Mouse (Mus musculus): ENCODE results near the gene Strn3. TPM values are rescaled to one million over a fixed set of nuclear protein-coding genes. Genes with fewer than 3 reads are reported as not detected.

Strn3 gene
- polyA plus RNA-seq, 1 experiment: 31.3 TPM

- Histone ChIP-seq H3K27me3 (ENCODE audit: control insufficient read depth, insufficient read depth, insufficient read length) (no peaks in the 10 kb centered on the region), H3ac (ENCODE audit: control insufficient read depth, insufficient read length) (no peak overlapping the region)
These were observed 71.1 kb downstream of the Strn3 start for GRCm38 (mm10) chr12:51620572-51620971.

GRCm38 (mm10) chr12:51612361-51612760, 79.3 kb downstream of the Strn3 start:
- no peaks in the 10 kb centered on the region for H3K27me3 ChIP-seq (ENCODE audit: control insufficient read depth, insufficient read depth, insufficient read length)
- H3K36me3 ChIP-seq (ENCODE audit: control insufficient read depth, insufficient read depth): peaks cover 65% of the 10 kb centered on the region
- H3ac ChIP-seq (ENCODE audit: control insufficient read depth, insufficient read length): no peak overlapping the region
- no peak for TF ChIP-seq TCF12 (IDR thresholded peaks at IDR 0.05; ENCODE audit: insufficient read depth, poor library complexity, severe bottlenecking)
- no peaks in the 10 kb centered on the region for H3K79me2 ChIP-seq (ENCODE audit: control insufficient read depth, insufficient read depth)
- H3K4me3 ChIP-seq: no peak overlapping the region
- H3K4me2 ChIP-seq (ENCODE audit: low read depth): no peak overlapping the region

More at GRCm38 (mm10) chr12:51620572-51620971, 71.1 kb downstream of the Strn3 start:
- Histone ChIP-seq H3K4me2 (ENCODE audit: low read depth) (no peak overlapping the region), H3K36me3 (ENCODE audit: control insufficient read depth, insufficient read depth) (peaks cover 64% of the 10 kb centered on the region), H3K79me2 (ENCODE audit: control insufficient read depth, insufficient read depth) (peaks cover 8% of the 10 kb centered on the region), H3K4me3 (no peak overlapping the region)
- TF ChIP-seq REST (IDR thresholded peaks at IDR 0.05; ENCODE audit: insufficient read depth, insufficient read length) (no peak), CEBPB (IDR thresholded peaks at IDR 0.05; ENCODE audit: insufficient read depth, poor library complexity, severe bottlenecking) (no peak), TCF3 (IDR thresholded peaks at IDR 0.05; ENCODE audit: insufficient read length, low read depth) (no peak), SRF (IDR thresholded peaks at IDR 0.05; ENCODE audit: control insufficient read depth, insufficient read length, low read depth) (no peak), MYOD1 (IDR thresholded peaks at IDR 0.05; ENCODE audit: control insufficient read depth in 1 of 3, insufficient read length in 2 of 3, low read depth in 2 of 3) (no peak), POLR2AphosphoS2 (IDR thresholded peaks at IDR 0.05; ENCODE audit: insufficient read length, low read depth) (no peak), POLR2A (IDR thresholded peaks at IDR 0.05; ENCODE audit: insufficient read length, low read depth) (no peak), TCF12 (IDR thresholded peaks at IDR 0.05; ENCODE audit: insufficient read depth, poor library complexity, severe bottlenecking) (no peak), E2F4 (IDR thresholded peaks at IDR 0.05; ENCODE audit: insufficient read depth) (no peak), USF1 (IDR thresholded peaks at IDR 0.05; ENCODE audit: low read depth) (no peak), MYOG (IDR thresholded peaks at IDR 0.05; ENCODE audit: control insufficient read depth in 1 of 3, insufficient read depth in 1 of 3, insufficient read length in 2 of 3, low read depth in 2 of 3) (no peak), MAX (IDR thresholded peaks at IDR 0.05; ENCODE audit: low read depth) (no peak)

- peaks cover 45% of the 10 kb centered on the region for H3K36me3 ChIP-seq (ENCODE audit: control insufficient read depth, insufficient read depth)
- H3K4me3 ChIP-seq: no peak overlapping the region
- TF ChIP-seq TCF12 (IDR thresholded peaks at IDR 0.05; ENCODE audit: insufficient read depth, poor library complexity, severe bottlenecking) (no peak), MYOD1 (IDR thresholded peaks at IDR 0.05; ENCODE audit: control insufficient read depth in 1 of 3, insufficient read length in 2 of 3, low read depth in 2 of 3) (no peak), MAX (IDR thresholded peaks at IDR 0.05; ENCODE audit: low read depth) (no peak), SRF (IDR thresholded peaks at IDR 0.05; ENCODE audit: control insufficient read depth, insufficient read length, low read depth) (no peak), CEBPB (IDR thresholded peaks at IDR 0.05; ENCODE audit: insufficient read depth, poor library complexity, severe bottlenecking) (no peak), E2F4 (IDR thresholded peaks at IDR 0.05; ENCODE audit: insufficient read depth) (no peak), POLR2AphosphoS2 (IDR thresholded peaks at IDR 0.05; ENCODE audit: insufficient read length, low read depth) (no peak), USF1 (IDR thresholded peaks at IDR 0.05; ENCODE audit: low read depth) (no peak), TCF3 (IDR thresholded peaks at IDR 0.05; ENCODE audit: insufficient read length, low read depth) (no peak), REST (IDR thresholded peaks at IDR 0.05; ENCODE audit: insufficient read depth, insufficient read length) (no peak), POLR2A (IDR thresholded peaks at IDR 0.05; ENCODE audit: insufficient read length, low read depth) (no peak), MYOG (IDR thresholded peaks at IDR 0.05; ENCODE audit: control insufficient read depth in 1 of 3, insufficient read depth in 1 of 3, insufficient read length in 2 of 3, low read depth in 2 of 3) (no peak)
- no peaks in the 10 kb centered on the region for H3K79me2 ChIP-seq (ENCODE audit: control insufficient read depth, insufficient read depth)
- no peak overlapping the region for H3ac ChIP-seq (ENCODE audit: control insufficient read depth, insufficient read length)
- H3K4me2 ChIP-seq (ENCODE audit: low read depth): no peak overlapping the region
- no peaks in the 10 kb centered on the region for H3K27me3 ChIP-seq (ENCODE audit: control insufficient read depth, insufficient read depth, insufficient read length)
These were observed 85.6 kb downstream of the Strn3 start for GRCm38 (mm10) chr12:51606138-51606537.

GRCm38 (mm10) chr12:51603306-51603705, 88.4 kb downstream of the Strn3 start:
- peak; percentile 33 for TF ChIP-seq POLR2A (IDR thresholded peaks at IDR 0.05; ENCODE audit: insufficient read length, low read depth)
- no peak for TF ChIP-seq USF1 (IDR thresholded peaks at IDR 0.05; ENCODE audit: low read depth)
- TF ChIP-seq POLR2AphosphoS2 (IDR thresholded peaks at IDR 0.05; ENCODE audit: insufficient read length, low read depth): peak; percentile 74
- no peaks in the 10 kb centered on the region for H3K79me2 ChIP-seq (ENCODE audit: control insufficient read depth, insufficient read depth)
- no peaks in the 10 kb centered on the region for H3K27me3 ChIP-seq (ENCODE audit: control insufficient read depth, insufficient read depth, insufficient read length)
- H3K4me3 ChIP-seq: no peak overlapping the region
- no peak overlapping the region for H3ac ChIP-seq (ENCODE audit: control insufficient read depth, insufficient read length)
- H3K4me2 ChIP-seq (ENCODE audit: low read depth): no peak overlapping the region
- H3K36me3 ChIP-seq (ENCODE audit: control insufficient read depth, insufficient read depth): peaks cover 21% of the 10 kb centered on the region

- Histone ChIP-seq H3K4me3 (no peak overlapping the region), H3K27me3 (ENCODE audit: control insufficient read depth, insufficient read depth, insufficient read length) (peaks cover 25% of the 10 kb centered on the region), H3K4me2 (ENCODE audit: low read depth) (peak overlapping the region; percentile 59), H3K36me3 (ENCODE audit: control insufficient read depth, insufficient read depth) (no peaks in the 10 kb centered on the region), H3K79me2 (ENCODE audit: control insufficient read depth, insufficient read depth) (no peaks in the 10 kb centered on the region), H3ac (ENCODE audit: control insufficient read depth, insufficient read length) (no peak overlapping the region)
- no peak for TF ChIP-seq SRF (IDR thresholded peaks at IDR 0.05; ENCODE audit: control insufficient read depth, insufficient read length, low read depth)
These were observed 97.6 kb downstream of the Strn3 start for GRCm38 (mm10) chr12:51594030-51594470.

Data from myocyte (in vitro differentiated cells).